Mouse (Mus musculus): ENCODE results near the gene P4hb. TPM values are rescaled to one million over a fixed set of nuclear protein-coding genes. Genes with fewer than 3 reads are reported as not detected.
A peak's percentile ranks its signal among the peaks of the same experiment; 100 is the strongest.

The P4hb gene
- polyA plus RNA-seq (2012; rRNA removed) = 98.4 and 105 TPM in 2 replicates

GRCm38 (mm10) chr11:120572752-120573584 lies at the start of gene P4hb:
TSS of gene P4hb (minus strand) at chr11:120573253.
- WGBS = under 1% methylated on average over 94 of the region's 94 CpGs
- TF ChIP-seq CTCF (IDR thresholded peaks at IDR 0.05; ENCODE audit: borderline replicate concordance, insufficient read depth, low read depth, low read length) (no peak), POLR2A (IDR thresholded peaks at IDR 0.05; ENCODE audit: borderline replicate concordance, insufficient read depth, low read length) (peak; percentile 97)

GRCm38 (mm10) chr11:120622805-120623204 lies 49.8 kb upstream of the P4hb start:
- TF ChIP-seq CTCF (IDR thresholded peaks at IDR 0.05; ENCODE audit: borderline replicate concordance, insufficient read depth, low read depth, low read length) (no peak), POLR2A (IDR thresholded peaks at IDR 0.05; ENCODE audit: borderline replicate concordance, insufficient read depth, low read length) (no peak)
- 90% methylated on average over 6 of the region's 6 CpGs for WGBS
- H3K27me3 ChIP-seq (ENCODE audit: control insufficient read depth, insufficient read depth, low read length) = no peaks in the 10 kb centered on the region

More at GRCm38 (mm10) chr11:120572752-120573584, at the start of gene P4hb:
- Histone ChIP-seq H3K4me1 (ENCODE audit: control insufficient read depth, insufficient read depth, low read length) (no peaks in the 10 kb centered on the region), H3K27ac (ENCODE audit: insufficient read depth, low read length) (peak within 1 kb of the TSS; percentile 78), H3K4me3 (replicated peaks; ENCODE audit: insufficient read depth, low read depth, low read length) (peak within 1 kb of the TSS; percentile 92), H3K27me3 (ENCODE audit: control insufficient read depth, insufficient read depth, low read length) (no peaks in the 10 kb centered on the region)
- peak; percentile 100 for DNase-seq

DNA sequence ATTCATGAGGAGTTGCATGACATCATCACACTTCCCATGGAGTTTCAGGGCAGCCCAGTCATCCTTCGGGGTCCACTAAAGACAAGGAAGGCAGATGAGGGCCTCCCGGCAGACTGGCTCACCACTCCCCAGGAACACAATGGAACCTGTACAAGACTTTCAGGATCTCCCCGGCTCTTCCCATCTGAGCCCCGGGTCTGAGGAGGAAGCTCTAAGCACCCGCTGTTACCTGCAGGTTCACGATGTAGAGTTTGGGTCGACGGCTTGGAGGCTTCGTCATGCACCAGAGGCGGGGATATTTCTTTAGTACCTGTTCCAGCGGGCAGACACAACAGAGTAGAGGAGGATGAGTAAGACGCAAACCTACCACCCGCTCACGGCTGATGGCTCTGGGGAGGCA lies 47.1 kb upstream of the P4hb start:
- Histone ChIP-seq H3K4me3 (replicated peaks; ENCODE audit: insufficient read depth, low read depth, low read length) (no peak overlapping the region), H3K27me3 (ENCODE audit: control insufficient read depth, insufficient read depth, low read length) (no peaks in the 10 kb centered on the region), H3K4me1 (ENCODE audit: control insufficient read depth, insufficient read depth, low read length) (peaks cover 15% of the 10 kb centered on the region), H3K27ac (ENCODE audit: insufficient read depth, low read length) (no peak overlapping the region)
- WGBS = 91% methylated on average over 14 of the region's 14 CpGs
- DNase-seq = no peak
- no peak for TF ChIP-seq POLR2A (IDR thresholded peaks at IDR 0.05; ENCODE audit: borderline replicate concordance, insufficient read depth, low read length)
- no peak for TF ChIP-seq CTCF (IDR thresholded peaks at IDR 0.05; ENCODE audit: borderline replicate concordance, insufficient read depth, low read depth, low read length)

More at GRCm38 (mm10) chr11:120622805-120623204, 49.8 kb upstream of the P4hb start:
- Histone ChIP-seq H3K4me1 (ENCODE audit: control insufficient read depth, insufficient read depth, low read length) (peaks cover 7% of the 10 kb centered on the region; the same call in 1 of the 2 replicates), H3K4me3 (replicated peaks; ENCODE audit: insufficient read depth, low read depth, low read length) (no peak overlapping the region), H3K27ac (ENCODE audit: insufficient read depth, low read length) (no peak overlapping the region)
- no peak for DNase-seq

GRCm38 (mm10) chr11:120618619-120619535 lies 45.8 kb upstream of the P4hb start:
- TF ChIP-seq POLR2A (IDR thresholded peaks at IDR 0.05; ENCODE audit: borderline replicate concordance, insufficient read depth, low read length) (no peak), CTCF (IDR thresholded peaks at IDR 0.05; ENCODE audit: borderline replicate concordance, insufficient read depth, low read depth, low read length) (no peak)
- no peak overlapping the region for H3K4me3 ChIP-seq (replicated peaks; ENCODE audit: insufficient read depth, low read depth, low read length)
- no peaks in the 10 kb centered on the region for H3K27me3 ChIP-seq (ENCODE audit: control insufficient read depth, insufficient read depth, low read length)
- no peak overlapping the region for H3K27ac ChIP-seq (ENCODE audit: insufficient read depth, low read length)
- peak in 1 of 2 experiments; percentile 27 for DNase-seq
- 89% methylated on average over 25 of the region's 25 CpGs for WGBS
- H3K4me1 ChIP-seq (ENCODE audit: control insufficient read depth, insufficient read depth, low read length) = peaks cover 19% of the 10 kb centered on the region

- Histone ChIP-seq H3K4me3 (replicated peaks; ENCODE audit: insufficient read depth, low read depth, low read length) (peak within 1 kb of the TSS; percentile 73), H3K27me3 (ENCODE audit: control insufficient read depth, insufficient read depth, low read length) (no peaks in the 10 kb centered on the region), H3K4me1 (ENCODE audit: control insufficient read depth, insufficient read depth, low read length) (peaks cover 29% of the 10 kb centered on the region), H3K27ac (ENCODE audit: insufficient read depth, low read length) (peak within 1 kb of the TSS; percentile 80)
- TF ChIP-seq CTCF (IDR thresholded peaks at IDR 0.05; ENCODE audit: borderline replicate concordance, insufficient read depth, low read depth, low read length) = no peak
- peak; percentile 89 for TF ChIP-seq POLR2A (IDR thresholded peaks at IDR 0.05; ENCODE audit: borderline replicate concordance, insufficient read depth, low read length)
- DNase-seq = peak; percentile 94 to 95
- under 1% methylated on average over 56 of the region's 56 CpGs for WGBS
These were observed 44.6 kb upstream of the P4hb start, which contains the start of gene Pcyt2 for GRCm38 (mm10) chr11:120617519-120618112. TSS of gene Pcyt2 (minus strand) at chr11:120617936.

DNA sequence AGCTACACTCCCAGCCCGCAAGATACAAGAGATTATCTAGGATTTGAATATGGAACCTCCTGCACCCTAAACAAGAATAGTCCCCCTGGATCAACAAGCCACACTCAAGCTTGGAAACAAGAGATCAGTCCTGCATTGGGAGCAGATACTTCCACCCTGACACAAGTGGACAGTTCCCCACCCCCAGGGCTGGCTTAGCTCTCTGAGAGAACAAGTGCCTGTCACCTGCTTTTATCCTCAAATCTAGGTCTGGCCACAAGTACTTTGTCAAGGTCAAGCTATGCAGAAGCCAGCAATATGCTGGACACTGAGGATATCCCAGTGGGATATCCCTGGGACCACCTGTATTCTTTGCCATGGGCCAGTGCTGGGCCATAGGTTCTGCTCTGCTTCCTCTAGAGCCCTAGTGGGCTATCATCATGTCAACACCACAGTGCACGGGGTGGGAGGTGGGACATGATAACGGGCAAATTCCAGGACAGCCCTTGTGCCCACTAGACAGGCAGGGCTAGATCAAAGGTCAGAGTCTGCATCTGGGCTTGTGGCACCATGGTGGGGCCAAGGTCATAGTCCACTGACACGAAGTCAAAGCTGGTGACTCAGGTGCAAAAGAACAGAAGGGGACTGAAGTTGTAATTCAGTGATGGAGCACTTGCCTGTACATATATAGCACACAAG lies 43.7 kb upstream of the P4hb start:
- Histone ChIP-seq H3K4me1 (ENCODE audit: control insufficient read depth, insufficient read depth, low read length) (peaks cover 29% of the 10 kb centered on the region), H3K27ac (ENCODE audit: insufficient read depth, low read length) (peak overlapping the region; percentile 80; the same call in 1 of the 2 replicates), H3K27me3 (ENCODE audit: control insufficient read depth, insufficient read depth, low read length) (no peaks in the 10 kb centered on the region), H3K4me3 (replicated peaks; ENCODE audit: insufficient read depth, low read depth, low read length) (peak overlapping the region; percentile 73)
- peak in 1 of 2 experiments; percentile 33 for DNase-seq
- WGBS = 18% methylated on average over 4 of the region's 4 CpGs
- TF ChIP-seq CTCF (IDR thresholded peaks at IDR 0.05; ENCODE audit: borderline replicate concordance, insufficient read depth, low read depth, low read length) (no peak), POLR2A (IDR thresholded peaks at IDR 0.05; ENCODE audit: borderline replicate concordance, insufficient read depth, low read length) (no peak)

Measured in cerebellum, adult 2 months (tissue).